Mouse (Mus musculus) liver, adult (tissue): ENCODE measurements around the gene Lmntd2.

Experiments
- GATA4 ChIP-seq: IDR thresholded peaks from 2 replicates; pipeline ENCODE4 v1.6.1; 2014; ENCODE audit warnings: mild to moderate bottlenecking, low read length; ENCODE audit not compliant: insufficient replicate concordance

Lmntd2 gene

DNA sequence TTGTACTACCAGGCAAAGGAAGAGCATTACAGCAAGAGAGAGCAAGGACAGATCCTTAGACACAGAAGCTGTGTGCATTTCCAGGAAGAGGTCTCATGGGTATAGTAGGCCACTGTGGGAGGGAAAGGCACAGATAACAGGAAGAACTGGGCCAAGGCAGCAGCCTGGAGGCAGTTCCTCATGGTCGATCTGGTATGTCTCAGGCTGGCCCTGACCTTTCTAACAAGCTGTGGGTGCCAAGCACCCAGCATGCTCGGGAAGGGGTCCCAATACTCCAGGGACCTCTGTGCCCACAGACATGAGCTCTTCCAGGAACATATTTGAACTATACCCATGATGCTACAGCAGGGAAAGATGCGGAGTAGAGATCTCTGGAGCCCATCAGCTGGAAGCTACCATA, 9.3 kb downstream of the Lmntd2 start:
- TF ChIP-seq GATA4: no peak

DNA sequence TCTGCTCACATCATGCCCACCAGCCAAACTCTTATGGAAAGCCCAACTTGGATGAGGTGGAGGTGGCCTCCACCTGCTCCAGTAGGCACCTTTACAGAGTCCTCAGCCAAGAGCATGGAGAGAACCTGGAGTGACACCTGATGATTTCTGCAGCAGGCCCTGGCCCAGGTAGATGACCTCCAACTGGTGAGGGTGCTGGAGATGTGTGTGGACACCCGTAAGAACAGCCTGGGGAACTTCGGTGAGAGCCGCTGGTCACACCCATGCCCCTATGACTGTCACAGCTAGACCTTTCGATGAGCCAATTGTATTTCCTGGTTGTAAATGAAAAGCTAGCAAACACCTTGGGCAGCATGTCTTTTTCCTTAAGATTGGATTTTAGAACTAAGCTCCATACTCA, 15.8 kb downstream of the Lmntd2 start:
- TF ChIP-seq GATA4: no peak

DNA sequence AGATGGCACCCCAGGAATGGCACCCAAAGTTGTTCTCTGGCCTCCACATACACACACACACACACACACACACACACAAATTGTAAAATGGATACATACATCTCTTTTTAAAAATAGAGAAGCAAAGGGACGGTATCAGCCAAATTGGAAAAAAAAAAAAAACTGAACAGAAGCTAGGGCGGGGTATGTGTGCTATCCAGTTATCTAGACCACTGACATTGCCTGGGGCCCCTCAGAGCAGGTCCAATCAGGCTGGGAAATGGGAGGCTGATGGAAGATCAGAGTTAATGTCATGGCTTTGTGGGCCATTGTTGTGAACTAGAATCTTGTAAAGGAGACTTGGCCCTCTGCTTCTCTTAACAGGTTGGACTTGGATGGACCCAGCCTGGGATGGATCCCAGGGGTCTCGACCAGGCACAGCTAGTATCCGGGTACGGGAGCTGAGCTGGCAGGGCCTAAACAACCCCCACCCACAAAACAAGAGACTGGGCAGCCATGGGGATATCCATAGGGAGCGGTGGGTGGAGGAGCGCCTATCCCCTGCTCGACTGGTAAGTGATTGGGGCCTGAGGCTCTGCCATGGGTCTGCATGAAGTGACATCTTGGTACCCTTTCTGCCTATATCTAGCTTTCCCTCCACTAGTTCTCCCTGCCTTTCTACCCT, 17.1 kb downstream of the Lmntd2 start:
- TF ChIP-seq GATA4: no peak

DNA sequence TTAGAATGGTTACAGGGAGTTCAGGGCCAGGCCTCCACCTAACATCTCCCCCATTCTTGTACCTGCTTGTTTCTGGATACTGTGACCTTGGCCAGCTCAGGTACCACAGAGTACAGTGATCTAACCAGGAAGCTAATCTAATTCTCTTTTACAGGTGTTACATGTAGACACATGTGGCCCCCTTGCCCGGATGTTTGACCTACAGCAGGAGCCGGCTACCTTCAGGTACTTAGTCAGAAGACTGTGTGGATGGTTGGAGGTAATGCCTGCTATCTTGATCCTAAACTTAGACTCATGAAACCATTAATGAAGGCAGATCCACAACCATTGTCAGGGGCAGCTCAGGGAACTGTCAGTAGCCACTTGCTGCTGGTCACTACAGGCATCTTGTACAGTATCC, 18.1 kb downstream of the Lmntd2 start:
- TF ChIP-seq GATA4: no peak

DNA sequence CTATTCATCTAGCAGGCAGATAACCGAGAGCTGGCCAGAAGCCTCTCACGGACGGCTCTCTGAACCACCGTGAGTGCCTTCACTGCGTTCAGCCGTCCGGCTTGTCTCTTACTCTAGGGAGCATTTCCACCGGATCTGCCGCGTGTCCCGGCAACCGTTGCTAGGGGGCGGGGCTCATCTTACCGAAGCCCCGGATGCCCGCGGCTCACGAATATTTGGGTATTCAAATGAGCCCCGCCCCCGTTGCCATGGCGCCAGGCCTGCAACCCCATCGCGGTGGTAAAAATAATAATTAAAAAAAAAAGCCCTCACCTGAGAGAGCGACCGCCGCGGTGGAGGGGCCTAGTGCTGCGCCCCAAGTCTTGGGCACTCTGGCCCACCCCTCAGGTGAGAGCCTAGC, 19.1 kb downstream of the Lmntd2 start:
- no peak for TF ChIP-seq GATA4

GRCm38 (mm10) chr7:141194409-141194808, 19.5 kb downstream of the Lmntd2 start:
- TF ChIP-seq GATA4: no peak

GRCm38 (mm10) chr7:141193948-141194347, 19.9 kb downstream of the Lmntd2 start, which contains the start of the genes Hras and Lrrc56:
Gene Hras, minus strand, starts transcription at chr7:141194005.
Gene Lrrc56, plus strand, starts transcription at chr7:141194157.
- no peak for TF ChIP-seq GATA4

DNA sequence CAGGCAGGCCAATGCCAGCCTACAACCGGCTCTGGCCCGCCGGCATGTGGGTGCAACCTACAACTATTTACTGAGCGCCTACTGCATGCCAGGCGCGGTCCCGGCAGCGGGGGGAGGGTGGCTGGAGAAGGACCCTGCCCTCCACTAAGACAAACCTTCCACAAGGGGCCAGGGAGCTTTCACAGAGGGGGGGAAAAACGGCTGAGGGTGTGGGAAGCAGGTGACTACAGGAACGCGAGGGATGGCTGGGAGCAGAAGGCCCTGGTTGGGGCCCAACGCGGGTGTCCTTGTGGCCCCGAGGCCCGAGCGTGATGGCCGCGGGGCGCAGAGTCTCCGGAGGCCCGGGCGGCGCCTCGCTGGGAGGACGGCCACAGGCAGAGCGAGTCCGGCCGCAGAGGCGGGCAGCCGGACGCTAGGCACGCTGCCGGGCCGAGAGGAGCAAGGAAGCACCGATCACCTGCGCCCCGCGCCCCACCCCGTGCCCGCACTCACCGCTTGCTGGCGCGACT, 20.5 kb downstream of the Lmntd2 start:
- no peak for TF ChIP-seq GATA4

DNA sequence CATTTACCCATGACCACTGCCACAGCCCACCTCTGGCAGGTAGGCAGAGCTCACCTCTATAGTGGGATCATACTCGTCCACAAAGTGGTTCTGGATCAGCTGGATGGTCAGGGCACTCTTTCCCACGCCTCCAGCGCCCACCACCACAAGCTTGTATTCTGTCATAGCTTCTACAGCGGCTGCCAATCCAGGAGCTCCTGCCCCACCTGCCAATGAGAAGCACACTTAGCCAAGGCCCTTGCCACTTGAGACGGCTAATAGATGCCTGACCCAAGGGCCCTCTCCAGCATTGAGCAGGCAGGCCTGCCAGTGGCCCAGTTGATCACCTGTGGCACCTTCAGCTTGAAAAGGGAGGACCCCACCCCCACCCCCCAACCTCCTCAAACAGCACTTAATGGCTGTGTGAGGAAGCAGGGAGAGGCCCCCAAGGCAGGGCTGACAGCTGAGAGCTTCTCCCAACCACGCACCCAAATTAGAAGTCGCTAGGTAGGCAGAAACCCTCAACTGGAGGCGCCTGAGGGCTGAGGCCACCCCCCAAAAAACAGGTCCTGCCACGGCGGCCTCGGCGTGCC, 21.0 kb downstream of the Lmntd2 start:
- TF ChIP-seq GATA4: no peak

DNA sequence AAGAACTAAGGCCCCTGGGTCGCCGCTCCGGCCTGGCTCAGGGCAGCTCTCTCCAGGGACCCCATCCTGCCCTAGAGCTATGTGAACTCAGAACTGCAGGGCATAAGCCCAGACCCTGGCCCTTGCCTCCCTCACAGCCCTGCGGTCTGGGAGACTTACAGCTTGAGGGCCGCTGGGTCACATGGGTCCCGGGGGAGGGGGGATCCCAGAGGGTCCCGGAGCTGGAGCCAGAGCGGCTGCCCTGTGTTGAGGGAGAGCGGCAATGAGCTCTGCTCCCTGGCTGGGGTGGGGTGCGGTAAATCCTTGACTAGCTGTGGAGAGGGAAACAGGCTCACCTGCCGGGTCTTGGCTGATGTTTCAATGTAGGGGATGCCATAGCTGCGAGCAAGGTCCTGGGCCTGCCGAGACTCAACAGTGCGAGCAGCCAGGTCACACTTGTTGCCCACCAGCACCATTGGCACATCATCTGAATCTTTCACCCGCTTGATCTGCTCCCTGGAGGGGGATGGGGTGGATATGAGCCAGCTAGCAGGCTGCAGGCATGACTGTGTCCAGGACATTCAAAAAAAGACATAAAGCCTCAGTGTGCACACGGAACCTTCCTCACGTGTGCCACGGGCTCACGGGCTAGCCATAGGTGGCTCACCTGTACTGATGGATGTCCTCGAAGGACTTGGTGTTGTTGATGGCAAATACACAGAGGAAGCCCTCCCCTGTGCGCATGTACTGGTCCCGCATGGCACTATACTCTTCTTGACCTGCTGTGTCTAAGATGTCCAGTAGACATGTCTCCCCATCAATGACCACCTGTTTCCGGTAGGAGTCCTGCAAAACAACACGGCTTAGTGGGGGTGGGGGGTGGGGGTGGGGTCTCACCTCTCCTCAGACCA, 21.8 kb downstream of the Lmntd2 start:
- no peak for TF ChIP-seq GATA4

GRCm38 (mm10) chr7:141191036-141191435, 22.8 kb downstream of the Lmntd2 start:
- no peak for TF ChIP-seq GATA4

DNA sequence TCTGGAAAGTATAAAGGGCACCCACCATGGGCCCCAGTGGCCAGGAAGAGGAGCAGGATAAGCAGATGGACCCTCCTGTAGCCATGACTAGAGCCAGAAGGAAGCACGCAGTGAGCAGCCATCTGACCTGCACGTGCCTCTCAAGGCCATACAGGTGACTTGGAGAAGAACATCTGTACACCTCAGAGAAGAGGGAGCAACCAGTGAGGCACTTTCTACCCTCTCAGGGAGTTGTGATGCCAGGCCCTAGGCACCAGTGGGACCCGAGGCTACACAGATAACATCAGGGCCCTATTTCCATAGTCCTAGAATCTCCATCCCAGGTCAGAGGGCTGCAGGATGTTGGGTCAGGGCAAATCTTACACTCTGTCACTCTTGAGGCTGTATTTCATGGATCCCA, 23.7 kb downstream of the Lmntd2 start:
- no peak for TF ChIP-seq GATA4

- no peak for TF ChIP-seq GATA4
These were observed 25.1 kb downstream of the Lmntd2 start for GRCm38 (mm10) chr7:141188733-141189132.

GRCm38 (mm10) chr7:141188194-141188593, 25.7 kb downstream of the Lmntd2 start:
- no peak for TF ChIP-seq GATA4

DNA sequence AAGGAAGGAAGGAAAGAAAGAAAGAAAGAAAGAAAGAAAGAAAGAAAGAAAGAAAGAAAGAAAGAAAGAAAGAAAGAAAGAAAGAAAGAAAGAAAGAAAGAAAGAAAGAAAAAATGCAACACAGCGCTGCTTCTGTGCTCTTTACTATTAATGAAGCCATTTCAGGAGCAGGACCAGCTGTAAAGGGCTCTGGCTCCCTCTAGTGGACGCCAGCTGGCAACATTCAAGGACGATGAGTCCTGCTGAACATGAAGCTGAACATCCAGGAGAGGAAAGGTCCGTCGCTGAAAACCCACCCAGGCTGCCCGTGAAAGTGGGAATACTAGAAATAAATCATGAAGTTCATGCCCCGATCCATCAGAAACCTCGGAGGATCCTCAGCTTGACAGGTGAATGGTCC, 37.7 kb downstream of the Lmntd2 start:
- no peak for TF ChIP-seq GATA4

GRCm38 (mm10) chr7:141175068-141175467, 38.8 kb downstream of the Lmntd2 start:
- no peak for TF ChIP-seq GATA4

- TF ChIP-seq GATA4: no peak
These were observed 40.5 kb downstream of the Lmntd2 start for GRCm38 (mm10) chr7:141173323-141173850.
